Comparison of ENCODE assay signal across 9 mouse cellular contexts in genomic region chr11:94491749-94492099, GRCm38 (mm10). TPM values are rescaled to one million over a fixed set of nuclear protein-coding genes. Genes with fewer than 3 reads are reported as not detected.
A peak's percentile ranks its signal among the peaks of the same experiment; 100 is the strongest.
DNase-seq lines count a peak whose midpoint lies in the region; ATAC-seq lines count a peak whose summit lies in the region.
"Had no signal": no experiment of that assay in that cellular context is flagged by ENCODE, and none has a peak within 500 bp of the region (broad histone marks: within the 10 kb centered on the region; RNA-seq: fewer than 3 reads in every experiment).

No protein-coding gene starts in this region.

- peak overlapping the region; percentile 77 for H3K4me2 ChIP-seq in neural tube, embryonic 11.5 days (ENCODE audit: low read depth)
- peak overlapping the region; percentile 58; the same call in 1 of the 2 replicates for H3K4me2 ChIP-seq in liver, embryonic 12.5 days

- no peak overlapping the region for H3K9ac ChIP-seq in neural tube, embryonic 11.5 days (ENCODE audit: low read length)
- H3K9ac ChIP-seq in liver, embryonic 12.5 days: no peak overlapping the region

- H3K36me3 ChIP-seq in neural tube, embryonic 11.5 days (ENCODE audit: control insufficient read depth, insufficient read depth, low read length): no peaks in the 10 kb centered on the region
- H3K36me3 ChIP-seq in liver, embryonic 12.5 days: no peaks in the 10 kb centered on the region

- no peaks in the 10 kb centered on the region for H3K9me3 ChIP-seq in neural tube, embryonic 11.5 days (ENCODE audit: control insufficient read depth, low read length)
- no peaks in the 10 kb centered on the region for H3K9me3 ChIP-seq in liver, embryonic 12.5 days (replicated peaks)

- 67% methylated on average over 7 of the region's 7 CpGs for WGBS in neural tube, embryonic 11.5 days
- 41% methylated on average over 7 of the region's 7 CpGs for WGBS in liver, embryonic 12.5 days (ENCODE audit: insufficient replicate concordance)

- H3K27me3 ChIP-seq in neural tube, embryonic 11.5 days (ENCODE audit: control insufficient read depth, insufficient read depth, low read length): peaks cover 18% of the 10 kb centered on the region
- H3K27me3 ChIP-seq in liver, embryonic 12.5 days (replicated peaks): peaks cover 96% of the 10 kb centered on the region

- H3K4me3 ChIP-seq in neural tube, embryonic 11.5 days (ENCODE audit: low read depth, low read length): no peak overlapping the region
- H3K4me3 ChIP-seq in liver, embryonic 12.5 days: no peak overlapping the region

- ATAC-seq in cerebellum, adult (ENCODE audit: insufficient number of reproducible peaks, low FRiP score, low TSS enrichment): no peak
- ATAC-seq in neural tube, embryonic 11.5 days (ENCODE audit: insufficient read depth, low FRiP score, low TSS enrichment): no peak
- ATAC-seq in liver, embryonic 12.5 days: no peak

- H3K27ac ChIP-seq in neural tube, embryonic 11.5 days (ENCODE audit: low read depth, low read length): no peak overlapping the region
- H3K27ac ChIP-seq in liver, embryonic 12.5 days: no peak overlapping the region

- H3K4me1 ChIP-seq in neural tube, embryonic 11.5 days (ENCODE audit: control insufficient read depth, insufficient read depth, low read length): peaks cover 2% of the 10 kb centered on the region; the same call in 1 of the 2 replicates
- peaks cover 9% of the 10 kb centered on the region; the same call in 1 of the 2 replicates for H3K4me1 ChIP-seq in liver, embryonic 12.5 days

- peak; percentile 15 for DNase-seq in cerebellum, adult 11 months
- no peak for DNase-seq in neural tube, embryonic 11.5 days (ENCODE audit: low spot score)
- no peak for DNase-seq in neural tube, embryonic 10.5 days (ENCODE audit: extremely low spot score, low spot score)
- no peak for DNase-seq in gastrocnemius, adult 18-20 months (ENCODE audit: low spot score)
- DNase-seq in ovary, adult 18-20 months (ENCODE audit: low spot score): no peak
- DNase-seq in gastrocnemius, adult 8-10 months (ENCODE audit: low spot score in 2 of 2): no peak

RNA-seq across cellular contexts. Expression of gene Spata20, which starts 5.7 kb away (rescaled TPM):
- polyA plus RNA-seq in neural tube, embryonic 11.5 days (2014; fragmentation: Nextera tagmentation; extraction: Ambion mirVana): 0.23 TPM in 1 of 2 replicates, not detected in the other
- polyA plus RNA-seq in liver, embryonic 12.5 days (2016; fragmentation: Nextera tagmentation; extraction: Ambion mirVana): not detected in 2 replicates
- total RNA-seq in gastrocnemius, adult 18-20 months (2021): not detected
- not detected for total RNA-seq in gastrocnemius, adult 8-10 months (2022)
- total RNA-seq: neutrophil, adult 5-6 weeks had no signal

RNA-seq across cellular contexts. Expression of gene Epn3, which starts 8.1 kb away (rescaled TPM):
- 0.68 and 0.72 TPM in 2 replicates for polyA plus RNA-seq in neural tube, embryonic 11.5 days (2014; fragmentation: Nextera tagmentation; extraction: Ambion mirVana)
- polyA plus RNA-seq in liver, embryonic 12.5 days (2016; fragmentation: Nextera tagmentation; extraction: Ambion mirVana): not detected in 2 replicates
- not detected for total RNA-seq in gastrocnemius, adult 18-20 months (2021)
- total RNA-seq in gastrocnemius, adult 8-10 months (2022): under 1 TPM in 1 of 4 experiments, not detected in 3; 0.11 TPM

RNA-seq across cellular contexts. Expression of gene Cacna1g, which starts 17.7 kb away (rescaled TPM):
- 9.0 and 10.0 TPM in 2 replicates for polyA plus RNA-seq in neural tube, embryonic 11.5 days (2014; fragmentation: Nextera tagmentation; extraction: Ambion mirVana)
- polyA plus RNA-seq in liver, embryonic 12.5 days (2016; fragmentation: Nextera tagmentation; extraction: Ambion mirVana): 2.5 and 3.2 TPM in 2 replicates
- 1 to 10 TPM in 1 of 2 experiments, under 1 TPM in 1; 0.94 to 1.3 TPM for total RNA-seq in gastrocnemius, adult 18-20 months (2021)
- total RNA-seq in gastrocnemius, adult 8-10 months (2022): 1 to 10 TPM in 2 of 4 experiments, under 1 TPM in 2; 0.63 to 1.3 (median 0.86) TPM
- total RNA-seq: neutrophil, adult 5-6 weeks had no signal

RNA-seq across cellular contexts. Expression of gene Mycbpap, which starts 29.8 kb away (rescaled TPM):
- polyA plus RNA-seq in neural tube, embryonic 11.5 days (2014; fragmentation: Nextera tagmentation; extraction: Ambion mirVana): 1.4 and 3.2 TPM in 2 replicates
- 0.28 and 0.37 TPM in 2 replicates for polyA plus RNA-seq in liver, embryonic 12.5 days (2016; fragmentation: Nextera tagmentation; extraction: Ambion mirVana)
- total RNA-seq in gastrocnemius, adult 18-20 months (2021): not detected
- total RNA-seq in gastrocnemius, adult 8-10 months (2022): not detected
- total RNA-seq: neutrophil, adult 5-6 weeks had no signal

RNA-seq across cellular contexts. Expression of gene Rsad1, which starts 57.3 kb away (rescaled TPM):
- polyA plus RNA-seq in neural tube, embryonic 11.5 days (2014; fragmentation: Nextera tagmentation; extraction: Ambion mirVana): 2.8 and 3.4 TPM in 2 replicates
- 2.0 and 3.2 TPM in 2 replicates for polyA plus RNA-seq in liver, embryonic 12.5 days (2016; fragmentation: Nextera tagmentation; extraction: Ambion mirVana)
- total RNA-seq in gastrocnemius, adult 18-20 months (2021): 1 to 10 TPM; 2.7 to 3.4 TPM
- 1 to 10 TPM; 4.0 to 5.1 (median 4.4) TPM for total RNA-seq in gastrocnemius, adult 8-10 months (2022)
